ENCODE assay signal across 28 mouse cellular contexts in the genomic region with DNA sequence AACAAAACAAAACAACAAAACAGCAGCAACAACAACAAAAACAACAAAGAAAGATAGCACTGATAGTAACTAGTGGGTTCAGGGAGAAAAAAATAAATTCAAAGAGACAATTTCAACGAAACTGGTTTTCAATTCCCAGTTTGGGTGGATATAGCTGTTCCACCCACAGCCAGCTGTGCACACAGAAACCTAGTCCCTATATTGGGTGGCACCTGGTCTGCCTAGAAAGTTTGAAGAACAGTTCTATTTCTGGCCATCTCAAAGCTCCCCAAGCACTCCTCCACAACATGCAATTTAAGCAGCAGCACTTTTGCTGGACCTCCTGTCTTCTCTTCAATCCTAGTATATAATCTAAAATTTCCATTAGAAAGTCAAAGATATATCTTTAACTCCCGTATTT.
A peak's percentile ranks its signal among the peaks of the same experiment; 100 is the strongest.
DNase-seq lines count a peak whose midpoint lies in the region; TF ChIP-seq lines count a peak whose summit lies in the region.
"Had no signal": no experiment of that assay in that cellular context is flagged by ENCODE, and none has a peak within 500 bp of the region (broad histone marks: within the 10 kb centered on the region; RNA-seq: fewer than 3 reads in every experiment).

No protein-coding gene starts in this region.

- no peak overlapping the region for H3K4me3 ChIP-seq in kidney, adult 2 months (ENCODE audit: insufficient read depth, low read depth, low read length)
- H3K4me3 ChIP-seq: embryonic facial prominence, embryonic 13.5 days; forebrain, embryonic 10.5 days; forebrain, embryonic 15.5 days; hindbrain, embryonic 10.5 days; limb, embryonic 10.5 days; limb, embryonic 15.5 days; liver, embryonic 13.5 days; midbrain, embryonic 13.5 days; neural tube, embryonic 13.5 days had no signal

- TF ChIP-seq POLR2A in kidney, adult 2 months (IDR thresholded peaks at IDR 0.05; ENCODE audit: low read depth, low read length): no peak

- H3K27me3 ChIP-seq in kidney, adult 2 months (replicated peaks; ENCODE audit: control insufficient read depth, insufficient read depth, low read length): no peaks in the 10 kb centered on the region
- H3K27me3 ChIP-seq: embryonic facial prominence, embryonic 13.5 days; forebrain, embryonic 15.5 days; limb, embryonic 15.5 days; liver, embryonic 13.5 days; midbrain, embryonic 13.5 days; neural tube, embryonic 13.5 days; Patski had no signal

- intact Hi-C loops in left cerebral cortex, postnatal 25 days (cut with DNase I): no loop called here

- H3K4me1 ChIP-seq in kidney, adult 2 months (ENCODE audit: control insufficient read depth, insufficient read depth, low read length): no peaks in the 10 kb centered on the region
- H3K4me1 ChIP-seq: embryonic facial prominence, embryonic 13.5 days; forebrain, embryonic 10.5 days; forebrain, embryonic 15.5 days; hindbrain, embryonic 10.5 days; limb, embryonic 10.5 days; limb, embryonic 15.5 days; liver, embryonic 13.5 days; midbrain, embryonic 13.5 days; neural tube, embryonic 13.5 days had no signal

- peak; percentile 23 to 32 for DNase-seq in frontal cortex, adult 2 months (ENCODE audit: extremely low spot score in 1 of 2, low spot score in 1 of 2)
- DNase-seq in frontal cortex, postnatal 14 days (ENCODE audit: low spot score in 2 of 2): no peak
- DNase-seq in right cerebral cortex, adult 18-20 months: peak; percentile 41
- DNase-seq in right cerebral cortex, postnatal 4 days: no peak
- peak; percentile 11 to 69 for DNase-seq in left cerebral cortex, postnatal 25 days (ENCODE audit: low spot score in 2 of 2)
- no peak for DNase-seq in kidney, adult 2 months
- DNase-seq in kidney, adult 8-10 months: no peak
- DNase-seq: adrenal gland, postnatal 14 days; cerebellum, adult 18-20 months; cerebellum, postnatal 10 days; heart, postnatal 14 days; kidney, adult 18-20 months; kidney, postnatal 4 days; liver, embryonic 13.5 days; lung, adult 18-20 months; lung, postnatal 10 days; thymus, postnatal 4 days had no signal

- H3K36me3 ChIP-seq in kidney, adult 2 months (ENCODE audit: control insufficient read depth, insufficient read depth, low read length): no peaks in the 10 kb centered on the region
- H3K36me3 ChIP-seq: embryonic facial prominence, embryonic 13.5 days; forebrain, embryonic 10.5 days; forebrain, embryonic 15.5 days; hindbrain, embryonic 10.5 days; limb, embryonic 10.5 days; limb, embryonic 15.5 days; liver, embryonic 13.5 days; midbrain, embryonic 13.5 days; neural tube, embryonic 13.5 days had no signal

- WGBS in kidney, adult 2 months: 58% methylated on average over 2 of the region's 2 CpGs

- TF ChIP-seq CTCF in kidney, adult 2 months (conservative IDR thresholded peaks at IDR 0.05; ENCODE audit: insufficient read depth, insufficient read length, low read depth, low read length): no peak

- H3K27ac ChIP-seq in kidney, adult 2 months (ENCODE audit: insufficient read depth, low read depth, low read length): no peak overlapping the region
- H3K27ac ChIP-seq: embryonic facial prominence, embryonic 13.5 days; forebrain, embryonic 10.5 days; forebrain, embryonic 15.5 days; hindbrain, embryonic 10.5 days; kidney, postnatal 0 days; limb, embryonic 10.5 days; limb, embryonic 15.5 days; liver, embryonic 13.5 days; macrophage; midbrain, embryonic 13.5 days; neural tube, embryonic 13.5 days had no signal

Comparison
In these comparisons a context has a peak if more than half of its experiments do, and no peak if none do; other contexts are left out.
1. DNase-seq: peak in frontal cortex, adult 2 months (2 of 2), right cerebral cortex, adult 18-20 months (single experiment) and left cerebral cortex, postnatal 25 days (2 of 2); none in frontal cortex, postnatal 14 days (0 of 2), right cerebral cortex, postnatal 4 days (single experiment), kidney, adult 2 months (single experiment) and kidney, adult 8-10 months (0 of 2).